Mouse (Mus musculus) forebrain, embryonic 12.5 days (tissue): ENCODE measurements around the gene Smyd5. TPM values are rescaled to one million over a fixed set of nuclear protein-coding genes. Genes with fewer than 3 reads are reported as not detected.
A peak's percentile ranks its signal among the peaks of the same experiment; 100 is the strongest.
"Not testable (repeated sequence)": the region's sequence is repeated elsewhere in the genome, so short reads cannot be mapped to it uniquely, and the experiment has no call there.

Experiments used
- ATAC-seq: fragments of 200-750 bp; cut with Nextera tagmentation; 2 replicates; pipeline ENCODE4 v1.8.0; 2017; ENCODE audit warnings: moderate TSS enrichment; ENCODE audit not compliant: low FRiP score
- H3K27ac ChIP-seq: fragments of 300-500 bp; sonication (generic); 2 replicates; pipeline ENCODE4 v1.5.1; 2016; ENCODE audit warnings: mild to moderate bottlenecking
- H3K27me3 ChIP-seq: fragments of 300-500 bp; sonication (generic); 2 replicates; pipeline ENCODE4 v1.6.1; 2016; ENCODE audit warnings: mild to moderate bottlenecking
- H3K36me3 ChIP-seq: fragments of 300-500 bp; sonication (generic); replicated peaks from 2 replicates; pipeline ENCODE4 v1.6.1; 2016; ENCODE audit warnings: mild to moderate bottlenecking
- H3K4me1 ChIP-seq: fragments of 300-500 bp; sonication (generic); 2 replicates; pipeline ENCODE4 v1.6.1; 2016
- H3K4me2 ChIP-seq: fragments of 300-500 bp; sonication (generic); 2 replicates; pipeline ENCODE4 v1.6.1; 2016; ENCODE audit warnings: mild to moderate bottlenecking, moderate library complexity
- H3K4me3 ChIP-seq: fragments of 300-500 bp; sonication (generic); replicated peaks from 2 replicates; pipeline ENCODE4 v1.5.1; 2016; ENCODE audit warnings: mild to moderate bottlenecking
- H3K9ac ChIP-seq: fragments of 300-500 bp; sonication (generic); 2 replicates; pipeline ENCODE4 v1.6.1; 2016; ENCODE audit warnings: mild to moderate bottlenecking
- H3K9me3 ChIP-seq: fragments of 300-500 bp; sonication (generic); 2 replicates; pipeline ENCODE4 v1.6.1; 2016
- WGBS: fragments of 180-500 bp; shearing (Covaris S2); methylation state at CpG from one replicate; pipeline ENCODE4 v1.1.7; 2016; 5-methylcytosine and 5-hydroxymethylcytosine counted together
- polyA plus RNA-seq: library from polyadenylated mRNA; unstranded; fragments of >200 nt; fragmentation: Nextera tagmentation; extraction: Ambion mirVana; gene quantifications from 2 replicates; pipeline ENCODE4 v1.2.1, GENCODE M21; 2016

Smyd5 gene
- polyA plus RNA-seq, 1 experiment from 2014 or later: 49.8 TPM

DNA sequence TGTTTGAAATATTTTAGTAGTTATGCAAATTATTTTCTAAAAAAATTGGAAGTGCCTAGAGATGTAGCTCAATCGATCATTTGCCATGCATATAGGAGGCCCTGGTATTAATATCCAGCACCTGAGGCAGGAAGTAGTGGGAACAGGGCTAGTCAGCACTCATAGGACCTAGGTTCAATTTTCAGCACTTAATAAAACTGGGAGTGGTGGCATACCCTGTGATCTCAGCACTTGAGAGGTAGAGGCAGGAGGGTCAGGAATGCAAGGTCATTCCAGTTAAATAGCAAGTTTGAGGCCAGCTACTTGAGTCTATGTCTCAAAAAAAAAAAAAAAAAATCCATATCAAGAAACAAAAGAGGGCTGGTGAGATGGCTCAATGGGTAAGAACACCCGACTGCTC is 12.6 kb upstream of the Smyd5 start:
- 97% methylated on average over 2 of the region's 2 CpGs for WGBS
- H3K36me3 ChIP-seq: no peaks in the 10 kb centered on the region
- no peak overlapping the region for H3K4me2 ChIP-seq
- no peak overlapping the region for H3K4me3 ChIP-seq
- peaks cover 22% of the 10 kb centered on the region for H3K27me3 ChIP-seq
- ATAC-seq: no peak
- peaks cover 4% of the 10 kb centered on the region; the same call in 1 of the 2 replicates for H3K4me1 ChIP-seq
- no peak overlapping the region for H3K27ac ChIP-seq
- no peaks in the 10 kb centered on the region for H3K9me3 ChIP-seq
- no peak overlapping the region for H3K9ac ChIP-seq

- Histone ChIP-seq H3K27ac (no peak within 1 kb of the TSS), H3K27me3 (peaks cover 25% of the 10 kb centered on the region), H3K9me3 (no peaks in the 10 kb centered on the region), H3K36me3 (no peaks in the 10 kb centered on the region), H3K4me2 (no peak within 1 kb of the TSS), H3K4me3 (no peak within 1 kb of the TSS), H3K9ac (no peak within 1 kb of the TSS), H3K4me1 (peaks cover 4% of the 10 kb centered on the region; the same call in 1 of the 2 replicates)
- WGBS: 14% methylated on average over 28 of the region's 28 CpGs
- ATAC-seq: no peak
Observed at GRCm38 (mm10) chr6:85423836-85424379, 7.9 kb upstream of the Smyd5 start, which contains the start of gene Noto. Gene Noto, plus strand, starts transcription at chr6:85423886.

GRCm38 (mm10) chr6:85431274-85431841 is 431 bp upstream of the Smyd5 start:
- H3K27ac ChIP-seq: no peak overlapping the region
- H3K27me3 ChIP-seq: peaks cover 9% of the 10 kb centered on the region; the same call in 1 of the 2 replicates
- no peaks in the 10 kb centered on the region for H3K36me3 ChIP-seq
- 53% methylated on average over 8 of the region's 8 CpGs for WGBS
- peaks cover 15% of the 10 kb centered on the region for H3K4me1 ChIP-seq
- peak overlapping the region; percentile 76 for H3K9ac ChIP-seq
- H3K9me3 ChIP-seq: no peaks in the 10 kb centered on the region
- H3K4me3 ChIP-seq: peak overlapping the region; percentile 70
- peak; percentile 68 for ATAC-seq
- peak overlapping the region; percentile 89 for H3K4me2 ChIP-seq

DNA sequence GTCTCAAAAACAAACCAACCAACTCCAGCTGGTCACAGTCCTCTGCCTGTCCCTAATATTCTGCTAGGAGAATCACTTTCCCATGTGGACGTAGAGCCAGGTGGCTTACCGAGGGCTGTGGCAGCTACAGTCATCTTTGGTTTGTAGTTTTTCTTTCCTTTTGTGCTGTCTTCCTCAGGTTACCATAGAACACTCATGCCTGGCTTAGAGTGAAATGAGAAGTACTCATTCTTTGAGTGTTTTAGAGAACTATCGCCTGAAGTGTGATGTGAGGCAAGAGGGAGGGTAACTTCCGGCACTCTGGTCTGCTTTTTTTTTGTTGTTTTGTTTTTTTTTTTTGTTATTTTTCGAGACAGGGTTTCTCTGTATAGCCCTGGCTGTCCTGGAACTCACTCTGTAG is 2.1 kb downstream of the Smyd5 start:
- Histone ChIP-seq H3K36me3 (peaks cover 8% of the 10 kb centered on the region), H3K4me3 (no peak overlapping the region), H3K4me1 (peaks cover 15% of the 10 kb centered on the region), H3K4me2 (no peak overlapping the region), H3K27me3 (no peaks in the 10 kb centered on the region), H3K9me3 (no peaks in the 10 kb centered on the region), H3K27ac (no peak overlapping the region), H3K9ac (no peak overlapping the region)
- 83% methylated on average over 5 of the region's 5 CpGs for WGBS
- no peak for ATAC-seq

DNA sequence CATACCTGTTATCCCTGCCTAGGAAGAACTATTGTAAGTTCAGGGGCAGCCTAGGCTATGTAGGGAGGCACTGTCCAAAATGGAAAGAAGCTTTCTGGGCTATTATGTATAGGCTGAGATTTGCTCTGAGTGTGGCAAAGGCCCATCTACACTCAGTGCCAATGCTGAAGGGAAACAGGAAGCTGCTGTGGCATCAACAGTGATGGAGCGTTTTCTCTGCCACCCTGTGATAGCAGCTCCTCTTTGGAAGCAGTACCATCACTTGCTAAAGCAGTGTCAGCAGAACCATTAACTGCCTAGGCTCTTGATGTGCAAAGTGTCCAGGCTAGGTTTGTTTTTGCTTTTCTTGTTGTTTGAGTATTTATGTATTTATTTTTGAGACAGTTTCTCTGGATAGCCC is 4.4 kb downstream of the Smyd5 start:
- Histone ChIP-seq H3K9me3 (no peaks in the 10 kb centered on the region), H3K27me3 (no peaks in the 10 kb centered on the region), H3K27ac (no peak overlapping the region), H3K9ac (no peak overlapping the region), H3K4me3 (no peak overlapping the region), H3K4me1 (peaks cover 15% of the 10 kb centered on the region), H3K36me3 (peaks cover 32% of the 10 kb centered on the region), H3K4me2 (no peak overlapping the region)
- no peak for ATAC-seq
- 92% methylated on average over 1 of the region's 1 CpGs for WGBS

DNA sequence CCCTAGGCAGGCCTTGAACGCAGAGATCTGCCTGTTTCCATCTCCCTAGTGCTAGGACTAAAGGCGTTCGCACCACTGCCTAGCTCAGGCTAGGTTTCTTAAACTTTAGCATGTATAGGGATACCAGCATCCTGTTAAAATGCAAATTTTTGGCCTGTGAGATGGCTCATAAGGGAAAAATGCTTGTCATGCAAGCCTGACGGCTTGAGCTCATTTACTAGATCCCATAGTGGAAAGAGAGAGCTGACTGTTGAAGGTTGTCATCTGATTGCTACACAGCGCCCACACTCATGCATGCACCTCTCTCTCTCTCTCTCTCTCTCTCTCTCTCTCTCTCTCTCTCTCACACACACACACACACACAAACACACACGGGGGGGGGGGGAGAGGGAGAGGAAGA is 4.8 kb downstream of the Smyd5 start:
- H3K27ac ChIP-seq: no peak overlapping the region
- no peaks in the 10 kb centered on the region for H3K27me3 ChIP-seq
- H3K4me3 ChIP-seq: no peak overlapping the region
- H3K9ac ChIP-seq: no peak overlapping the region
- peaks cover 36% of the 10 kb centered on the region for H3K36me3 ChIP-seq
- no peak overlapping the region for H3K4me2 ChIP-seq
- H3K9me3 ChIP-seq: no peaks in the 10 kb centered on the region
- no peak for ATAC-seq
- peaks cover 13% of the 10 kb centered on the region for H3K4me1 ChIP-seq
- WGBS: 87% methylated on average over 5 of the region's 6 CpGs

DNA sequence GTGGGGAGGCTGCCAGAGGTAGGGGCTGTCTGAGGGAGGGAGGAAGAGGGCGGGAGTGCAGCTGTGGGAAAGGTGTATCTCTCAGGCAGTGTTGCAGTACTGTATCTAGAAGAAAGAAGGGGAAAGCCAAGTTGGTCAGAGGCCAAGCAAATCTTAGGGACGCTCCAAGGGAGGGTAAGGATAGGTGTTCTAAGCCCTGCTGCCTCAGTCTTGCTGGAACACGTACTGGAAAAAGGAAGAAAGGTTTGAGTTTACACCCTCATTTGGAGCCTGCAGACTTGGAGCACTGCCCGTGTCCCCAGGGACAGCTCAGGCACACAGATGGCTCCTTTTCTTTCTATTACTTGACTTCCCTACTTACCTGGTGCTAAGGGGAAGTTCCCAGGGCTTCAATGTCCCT is 9.4 kb downstream of the Smyd5 start:
- no peak for ATAC-seq
- no peaks in the 10 kb centered on the region for H3K9me3 ChIP-seq
- 94% methylated on average over 4 of the region's 4 CpGs for WGBS
- H3K4me3 ChIP-seq: no peak overlapping the region
- no peak overlapping the region for H3K27ac ChIP-seq
- no peak overlapping the region for H3K4me2 ChIP-seq
- peaks cover 74% of the 10 kb centered on the region for H3K36me3 ChIP-seq
- no peaks in the 10 kb centered on the region for H3K4me1 ChIP-seq
- no peaks in the 10 kb centered on the region for H3K27me3 ChIP-seq
- H3K9ac ChIP-seq: no peak overlapping the region

DNA sequence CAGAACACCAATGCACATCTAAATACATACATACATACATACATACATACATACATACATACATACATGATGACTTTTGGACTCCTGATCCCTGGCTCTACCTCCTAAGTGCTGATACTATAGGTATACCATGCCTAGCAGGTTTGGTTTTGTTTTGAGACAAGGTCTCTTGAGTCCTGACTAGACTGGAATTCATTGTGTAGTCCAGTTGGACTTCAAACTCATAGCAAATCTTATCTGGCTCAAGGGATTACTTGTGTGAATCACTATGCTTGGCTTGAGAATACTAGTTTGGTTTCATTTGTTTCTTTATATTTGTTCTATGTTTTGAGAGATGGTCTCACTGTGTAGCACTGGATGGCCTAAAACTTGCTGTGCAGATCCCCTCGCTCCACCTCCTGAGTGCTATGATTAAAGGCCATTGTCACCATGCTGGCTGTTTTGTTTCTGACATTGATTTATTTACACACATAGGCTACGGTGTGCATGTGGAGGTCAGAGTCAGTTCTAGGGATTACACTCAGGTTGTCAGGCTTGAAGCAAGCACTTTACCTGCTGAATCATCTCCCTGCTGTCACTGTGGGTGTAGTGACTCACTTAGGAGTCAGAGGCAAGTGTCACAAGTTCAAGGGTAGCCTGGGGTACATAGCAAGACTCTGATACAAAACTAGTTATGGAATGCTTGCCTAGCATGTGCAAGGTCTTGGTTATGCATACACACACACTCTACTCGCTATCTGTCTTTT is 11.9 kb downstream of the Smyd5 start:
- Histone ChIP-seq H3K9me3 (no peaks in the 10 kb centered on the region), H3K27me3 (no peaks in the 10 kb centered on the region), H3K9ac (no peak overlapping the region), H3K4me2 (no peak overlapping the region), H3K36me3 (peaks cover 78% of the 10 kb centered on the region), H3K4me3 (no peak overlapping the region), H3K27ac (no peak overlapping the region), H3K4me1 (no peaks in the 10 kb centered on the region)
- ATAC-seq: no peak
- 97% methylated on average over 3 of the region's 3 CpGs for WGBS

DNA sequence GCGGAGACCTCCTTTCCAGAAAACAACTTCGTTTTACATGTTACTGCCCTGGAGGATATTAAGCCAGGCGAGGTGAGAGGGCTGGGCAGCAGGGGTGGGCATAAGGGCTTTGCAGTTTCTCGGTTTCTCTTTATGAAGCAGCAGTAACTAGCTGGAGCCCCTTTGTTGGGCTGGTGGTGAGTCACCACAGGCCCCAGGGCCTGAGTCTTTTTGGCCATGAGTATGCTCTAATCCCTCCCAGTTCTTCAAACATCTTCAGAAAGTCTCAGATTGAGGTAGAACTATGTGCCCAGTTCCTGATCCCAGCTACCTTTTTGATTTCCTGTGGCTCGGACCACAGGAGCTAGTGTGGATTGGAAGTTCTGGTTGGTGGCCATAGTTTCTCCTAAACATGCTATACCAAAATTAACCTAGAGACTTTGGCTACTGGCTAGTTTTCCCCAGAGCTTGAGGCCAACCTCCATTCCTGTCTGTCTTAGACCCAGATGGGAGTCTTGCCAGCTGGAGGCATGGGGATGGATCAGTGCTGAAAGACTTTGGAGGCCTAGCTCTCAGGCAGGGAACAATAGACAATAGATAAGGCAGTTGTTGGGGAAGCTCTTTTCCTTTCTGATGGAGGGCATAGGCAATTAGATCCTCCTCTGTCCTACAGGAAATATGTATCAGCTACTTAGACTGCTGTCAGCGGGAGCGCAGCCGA is 12.6 kb downstream of the Smyd5 start:
- Histone ChIP-seq H3K9ac (no peak overlapping the region), H3K27me3 (no peaks in the 10 kb centered on the region), H3K4me3 (no peak overlapping the region), H3K36me3 (peaks cover 71% of the 10 kb centered on the region), H3K4me1 (no peaks in the 10 kb centered on the region), H3K9me3 (no peaks in the 10 kb centered on the region), H3K4me2 (no peak overlapping the region), H3K27ac (no peak overlapping the region)
- ATAC-seq: no peak
- WGBS: 89% methylated on average over 8 of the region's 8 CpGs

GRCm38 (mm10) chr6:85445286-85445685 is 13.5 kb downstream of the Smyd5 start:
- Histone ChIP-seq H3K27me3 (no peaks in the 10 kb centered on the region), H3K9me3 (no peaks in the 10 kb centered on the region), H3K4me1 (0 out of 2 replicates have a peak, but pooled peaks cover 1% of the 10 kb centered on the region), H3K4me2 (no peak overlapping the region), H3K4me3 (no peak overlapping the region), H3K36me3 (peaks cover 62% of the 10 kb centered on the region), H3K27ac (no peak overlapping the region), H3K9ac (no peak overlapping the region)
- ATAC-seq: no peak
- 82% methylated on average over 5 of the region's 5 CpGs for WGBS

DNA sequence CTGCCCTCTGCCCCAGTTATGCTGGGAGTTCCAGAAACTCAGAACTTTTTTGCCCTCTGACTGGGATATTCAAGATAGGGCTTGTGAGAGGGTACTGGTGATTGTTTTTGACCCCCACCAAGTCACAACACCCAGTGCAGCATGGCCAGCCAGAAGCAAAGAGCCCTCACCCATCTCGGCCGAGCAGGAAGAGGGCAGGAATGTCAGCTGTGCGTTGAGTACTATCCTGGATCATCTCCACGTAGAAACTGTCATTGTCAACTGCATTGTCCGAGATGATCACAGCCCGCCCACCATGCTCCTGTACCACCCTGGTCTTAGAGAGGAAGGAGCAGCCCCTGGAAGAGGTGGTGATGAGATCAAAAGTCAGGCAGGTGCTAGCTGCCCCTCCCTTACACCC is 15.6 kb downstream of the Smyd5 start:
- Histone ChIP-seq H3K9me3 (no peaks in the 10 kb centered on the region), H3K36me3 (peaks cover 42% of the 10 kb centered on the region), H3K9ac (no peak overlapping the region), H3K4me1 (peaks cover 7% of the 10 kb centered on the region), H3K27ac (no peak overlapping the region), H3K4me3 (no peak overlapping the region), H3K4me2 (no peak overlapping the region), H3K27me3 (no peaks in the 10 kb centered on the region)
- 90% methylated on average over 6 of the region's 6 CpGs for WGBS
- ATAC-seq: no peak

DNA sequence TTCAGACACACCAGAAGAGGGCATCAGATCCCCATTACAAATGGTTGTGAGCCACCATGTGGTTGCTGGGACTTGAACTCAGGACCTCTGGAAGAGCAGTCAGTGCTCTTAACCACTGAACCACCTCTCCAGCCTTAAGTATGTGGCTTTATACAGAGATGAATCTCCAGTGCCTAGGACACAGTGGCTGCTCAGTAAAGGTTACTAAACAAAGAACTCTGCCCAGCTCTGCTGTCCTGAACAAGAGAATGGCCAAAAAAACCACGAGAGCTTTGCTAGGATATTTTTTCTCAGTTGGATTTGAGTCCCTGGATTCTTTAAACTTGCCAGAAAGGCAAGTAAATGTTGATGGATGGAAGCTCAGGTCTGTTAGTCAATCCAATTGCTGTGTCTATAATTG is 18.4 kb downstream of the Smyd5 start:
- H3K27ac ChIP-seq, ATAC-seq, H3K9me3 ChIP-seq, H3K27me3 ChIP-seq: not testable (repeated sequence)
- H3K4me1 ChIP-seq: peaks cover 34% of the 10 kb centered on the region
- H3K4me2 ChIP-seq: peak overlapping the region; percentile 94
- H3K9ac ChIP-seq: peak overlapping the region; percentile 67; the same call in 1 of the 2 replicates
- peaks cover 20% of the 10 kb centered on the region for H3K36me3 ChIP-seq
- peak overlapping the region; percentile 77 for H3K4me3 ChIP-seq
- WGBS: 60% methylated on average over 1 of the region's 1 CpGs
